Mouse (Mus musculus) ES-CJ7 (cell line): ENCODE measurements around the gene Nubpl.
"Not testable (repeated sequence)": the region's sequence is repeated elsewhere in the genome, so short reads cannot be mapped to it uniquely, and the experiment has no call there.

Source experiments
- DNase-seq: peaks from one replicate; pipeline ENCODE4 v3.0.0; 2011; ENCODE audit warnings: low read depth, low spot score

The Nubpl gene

GRCm38 (mm10) chr12:52097650-52098070, at the start of gene Nubpl:
Gene Nubpl (plus strand): TSS chr12:52097737.
- DNase-seq = peak; percentile 94

DNA sequence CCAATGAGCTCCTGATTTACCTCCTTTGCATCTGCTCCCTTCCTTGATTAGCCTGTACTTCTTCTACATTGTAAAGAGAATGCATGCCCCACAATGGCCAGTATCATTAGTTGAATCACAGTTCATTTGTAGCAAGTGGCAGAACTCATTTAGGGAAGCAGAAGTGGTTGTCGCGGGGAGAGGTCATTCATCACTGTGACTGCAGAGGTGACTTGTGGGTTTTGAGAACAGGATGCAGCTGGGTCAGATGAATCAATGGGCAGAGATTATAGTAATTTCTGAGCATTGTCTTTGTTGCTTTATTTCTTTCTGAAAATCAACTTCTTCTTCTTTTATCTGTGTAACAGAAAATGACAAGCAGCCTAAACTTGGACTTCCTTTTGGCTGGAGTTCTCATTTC, 48.2 kb upstream of the Nubpl start:
- DNase-seq = no peak

- not testable (repeated sequence) for DNase-seq
Measured at GRCm38 (mm10) chr12:52079296-52079695, 18.2 kb upstream of the Nubpl start.

- no peak for DNase-seq
Measured at GRCm38 (mm10) chr12:52097049-52097649, 388 bp upstream of the Nubpl start.

- DNase-seq = no peak
Measured at GRCm38 (mm10) chr12:52120276-52120675, 22.7 kb downstream of the Nubpl start.

DNA sequence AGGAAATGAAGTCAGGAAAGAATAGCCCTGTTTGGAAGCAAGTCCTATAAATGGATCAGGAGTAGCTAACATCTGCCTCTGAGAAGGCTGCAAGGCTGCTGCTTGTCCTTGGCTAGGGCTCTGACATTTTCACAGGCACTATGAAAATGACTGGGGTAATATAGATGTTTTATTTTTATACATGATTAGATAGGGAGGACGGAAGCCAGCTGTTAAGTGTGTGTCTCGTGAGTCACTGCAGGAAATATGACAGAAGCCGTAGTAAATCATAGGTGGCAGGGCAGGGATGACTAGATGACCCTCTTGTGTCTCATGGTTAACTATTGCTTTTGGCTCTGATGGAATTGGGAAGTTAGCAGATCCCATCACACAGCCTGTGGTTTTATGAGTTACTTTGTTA, 28.9 kb downstream of the Nubpl start:
- no peak for DNase-seq

- DNase-seq = no peak
Measured at GRCm38 (mm10) chr12:52129072-52129471, 31.5 kb downstream of the Nubpl start.

GRCm38 (mm10) chr12:52132256-52132655, 34.7 kb downstream of the Nubpl start:
- DNase-seq = no peak

- DNase-seq = no peak
Measured at GRCm38 (mm10) chr12:52138296-52138695, 40.8 kb downstream of the Nubpl start.

GRCm38 (mm10) chr12:52146639-52147038, 49.1 kb downstream of the Nubpl start:
- DNase-seq = no peak

DNA sequence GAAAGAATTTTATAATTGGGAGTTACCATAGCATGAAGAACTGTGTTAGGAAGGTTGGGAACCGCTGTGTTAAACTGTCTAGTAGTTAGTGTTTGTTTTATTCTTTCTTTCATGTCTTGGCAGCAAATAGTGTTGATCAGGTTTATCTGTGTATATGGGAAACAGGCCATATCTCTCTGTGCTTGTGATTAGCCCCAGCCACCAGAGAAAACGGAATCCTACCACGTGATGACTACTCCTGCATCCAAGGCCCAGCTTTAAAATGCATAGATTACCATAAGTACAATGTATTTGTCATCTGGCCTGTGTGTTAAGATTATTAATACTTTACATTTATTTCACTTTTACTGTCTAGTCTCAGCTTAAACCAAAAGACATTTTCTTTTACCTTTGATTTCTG, 51.9 kb downstream of the Nubpl start:
- no peak for DNase-seq

DNA sequence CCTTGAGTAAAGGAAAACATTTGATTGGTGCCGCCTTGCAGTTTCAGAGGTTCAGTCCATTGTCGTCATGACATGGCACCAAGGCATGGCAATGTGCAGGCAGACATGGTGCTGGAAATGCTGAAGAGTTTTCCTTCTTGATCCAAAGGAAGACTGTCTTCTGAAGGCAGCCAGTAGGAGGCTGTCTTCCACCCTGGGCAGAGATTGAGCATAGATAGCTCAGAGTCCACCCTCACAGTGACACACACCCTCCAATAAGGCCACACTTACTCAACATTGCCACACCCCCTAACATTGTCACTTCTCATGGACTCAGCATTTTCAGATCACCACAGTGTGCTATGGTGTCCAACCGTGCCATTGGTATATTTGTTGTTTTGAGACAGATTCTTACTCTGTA, 54.5 kb downstream of the Nubpl start:
- peak; percentile 45 for DNase-seq

DNA sequence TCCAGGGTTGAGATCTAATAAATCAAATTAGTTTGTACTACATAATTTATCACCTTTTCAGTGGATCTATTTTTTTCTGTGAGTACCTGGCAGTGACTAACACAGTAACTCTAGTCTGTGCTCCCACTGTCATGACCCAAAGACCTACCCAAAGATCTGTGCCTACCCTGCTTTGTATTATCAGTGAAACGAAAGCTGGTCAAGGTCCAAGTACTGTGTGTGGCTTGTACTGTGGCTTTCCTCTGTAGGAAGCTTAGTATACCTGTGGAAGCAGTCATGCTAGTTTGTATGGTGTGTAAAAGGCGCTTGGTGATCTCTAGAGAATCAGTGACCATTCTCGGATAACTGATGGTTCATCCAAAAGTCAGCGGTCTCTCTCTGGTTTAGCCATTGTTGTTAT, 57.4 kb downstream of the Nubpl start:
- DNase-seq = no peak

DNA sequence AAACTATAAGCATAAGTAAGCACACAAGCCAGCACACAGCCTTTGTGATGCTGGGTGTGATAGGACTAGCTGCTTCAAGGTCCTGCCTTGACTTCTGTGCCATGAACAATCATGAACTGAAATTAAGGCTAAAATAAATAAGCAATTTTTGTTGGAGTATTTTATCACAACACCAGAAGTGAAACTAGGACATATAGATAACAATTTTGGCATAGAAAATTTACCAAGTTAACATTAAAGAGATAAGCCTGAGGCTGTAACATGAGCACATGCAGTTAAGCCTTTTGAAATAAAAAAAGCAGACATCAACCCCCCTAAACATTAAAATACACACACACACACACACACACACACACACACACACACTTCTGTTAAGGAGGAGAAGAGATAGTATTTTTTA, 66.9 kb downstream of the Nubpl start:
- DNase-seq = no peak

DNA sequence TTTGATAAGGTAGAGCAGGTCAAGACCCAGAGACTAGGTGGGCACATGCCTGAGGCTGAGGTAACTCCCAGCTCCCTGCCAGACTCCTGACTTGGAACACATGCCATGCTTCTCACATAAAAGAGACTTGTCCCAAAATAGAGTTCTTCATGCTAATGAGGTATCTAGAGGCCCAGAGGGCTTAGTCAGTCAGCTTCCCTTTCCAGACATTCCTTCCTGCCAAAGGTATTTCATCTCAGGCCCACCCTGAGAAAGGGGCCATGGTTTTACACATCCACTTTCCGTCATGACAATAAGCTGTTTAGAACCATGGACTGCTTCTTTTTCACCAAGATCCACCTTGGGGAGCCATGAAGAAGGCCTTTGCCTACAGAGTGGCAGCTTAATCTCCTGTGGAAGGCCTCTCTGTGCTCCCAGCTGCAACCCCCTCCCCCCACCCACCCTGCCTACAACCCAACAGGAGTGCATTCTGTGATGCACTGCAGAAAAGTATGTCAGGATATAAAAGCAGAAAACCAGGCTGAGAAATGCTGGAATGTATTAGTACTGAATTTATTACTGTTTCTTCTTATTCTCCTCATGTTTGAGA, 88.8 kb downstream of the Nubpl start:
- no peak for DNase-seq

DNA sequence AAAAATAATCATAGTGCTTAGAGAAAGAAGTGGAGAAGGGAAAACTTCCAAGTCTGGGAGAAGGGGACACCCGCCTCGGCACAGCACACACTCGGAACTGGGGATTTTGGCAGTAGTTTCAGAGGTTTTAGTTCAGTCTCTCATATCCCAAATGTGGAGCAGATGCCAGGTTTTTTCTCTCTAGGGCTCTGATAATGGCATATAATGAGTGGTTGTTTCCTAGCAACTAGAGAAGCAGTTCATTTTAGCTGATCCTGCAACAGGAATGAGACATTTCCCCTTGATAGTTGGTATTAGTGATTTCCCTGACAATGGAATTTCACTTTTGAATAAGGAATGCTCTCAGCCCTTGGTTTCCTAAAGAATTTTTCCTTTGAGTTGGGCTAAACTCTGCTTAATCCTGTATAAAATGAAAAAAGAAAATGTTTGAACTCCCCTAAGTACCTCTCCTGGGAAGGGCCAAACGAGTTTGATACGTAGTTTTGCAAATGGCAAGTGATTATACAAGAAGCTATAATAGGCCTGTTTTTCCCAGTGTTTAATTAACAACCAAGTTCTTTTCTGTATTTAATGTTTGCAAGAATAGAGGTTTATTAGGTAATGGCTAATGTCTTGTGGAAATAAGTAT, 89.5 kb downstream of the Nubpl start:
- no peak for DNase-seq

DNA sequence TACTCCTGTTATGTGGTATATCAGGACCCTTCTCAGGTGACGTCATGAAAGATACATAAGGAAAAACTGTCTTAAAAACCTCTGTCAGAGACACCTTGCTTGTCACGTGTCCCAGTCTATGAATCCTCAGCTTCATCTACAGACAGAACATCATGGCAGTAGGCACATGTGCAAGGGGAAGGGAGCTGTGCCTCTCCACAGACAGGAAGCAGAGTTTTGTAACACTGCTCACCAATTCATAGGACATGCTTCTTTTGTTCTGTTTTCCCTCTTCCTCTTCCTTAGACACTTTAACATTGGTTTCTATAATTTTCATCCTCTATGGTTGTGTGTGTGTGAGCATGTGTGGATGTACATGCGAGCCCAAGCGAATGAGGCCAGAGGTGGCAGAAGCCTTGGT, 100.9 kb downstream of the Nubpl start:
- DNase-seq = no peak

DNA sequence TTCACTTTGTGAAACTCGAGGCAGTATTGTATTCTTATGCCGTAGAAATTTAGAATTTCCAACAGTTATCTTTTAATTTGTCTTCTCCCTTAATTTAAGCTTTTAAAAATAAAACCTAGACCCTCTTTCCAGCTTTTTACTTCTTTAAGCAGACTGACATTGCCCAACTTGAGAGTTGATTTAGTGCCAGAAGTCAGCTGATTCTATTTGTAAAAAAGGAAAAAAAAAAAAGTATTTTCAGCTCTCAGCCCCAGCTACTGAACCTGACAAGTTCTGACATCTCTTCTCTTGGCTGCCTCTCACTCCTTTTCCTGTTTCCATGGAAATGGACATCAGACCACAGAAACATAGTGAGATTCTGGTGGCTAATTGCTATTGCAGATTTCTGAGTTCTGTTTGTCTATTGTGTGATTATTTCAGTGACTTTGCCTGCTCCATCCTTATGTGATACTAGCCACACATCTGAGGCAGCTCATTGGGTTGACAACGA, 111.6 kb downstream of the Nubpl start:
- no peak for DNase-seq

GRCm38 (mm10) chr12:52211144-52211543, 113.6 kb downstream of the Nubpl start:
- no peak for DNase-seq

GRCm38 (mm10) chr12:52214837-52215236, 117.3 kb downstream of the Nubpl start:
- DNase-seq = no peak

DNA sequence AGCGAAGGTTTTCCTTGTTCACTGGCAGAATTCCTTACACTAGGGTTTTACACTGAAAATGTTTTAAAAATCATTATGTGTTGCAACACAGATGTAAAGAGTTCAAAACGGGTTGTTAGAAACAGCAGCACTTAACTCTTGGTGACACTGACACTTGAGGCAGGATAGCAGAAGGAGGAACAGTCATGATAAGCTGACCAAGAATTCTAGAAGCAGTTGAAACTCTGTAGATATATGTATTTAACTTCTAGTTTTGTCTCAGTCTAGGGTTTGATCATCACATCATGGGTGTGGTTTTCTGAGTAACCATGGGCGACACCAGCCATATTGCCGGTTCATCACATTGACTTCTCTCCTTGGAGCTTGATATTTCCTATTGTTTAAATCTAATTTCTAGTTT, 127.4 kb downstream of the Nubpl start:
- DNase-seq = no peak

GRCm38 (mm10) chr12:52228746-52229145, 131.2 kb downstream of the Nubpl start:
- DNase-seq = no peak

- DNase-seq = peak; percentile 11
Measured at GRCm38 (mm10) chr12:52231929-52232328, 134.4 kb downstream of the Nubpl start.
